Mouse (Mus musculus) CH12.LX (cell line): ENCODE results near the gene Exoc3l4.

Source experiments
- CTCF ChIP-seq, 2 experiments: IDR thresholded peaks in 1 of 2; conservative IDR thresholded peaks in 1 of 2; 2 replicates each; pipeline ENCODE4 v1.5.1; 2011 to 2012; ENCODE audit warnings: low read depth in 2 of 2, low read length in 2 of 2, improper control_type of control experiment in 1 of 2, inconsistent platforms in 1 of 2, mild to moderate bottlenecking in 1 of 2, moderate library complexity in 1 of 2
- EP300 ChIP-seq: IDR thresholded peaks from 2 replicates; pipeline ENCODE4 v1.6.1; 2011; ENCODE audit warnings: low read length, improper control_type of control experiment
- MYC ChIP-seq: IDR thresholded peaks from 2 replicates; pipeline ENCODE4 v1.6.1; 2011; ENCODE audit warnings: low read depth, mild to moderate bottlenecking, improper control_type of control experiment, low read length

DNA sequence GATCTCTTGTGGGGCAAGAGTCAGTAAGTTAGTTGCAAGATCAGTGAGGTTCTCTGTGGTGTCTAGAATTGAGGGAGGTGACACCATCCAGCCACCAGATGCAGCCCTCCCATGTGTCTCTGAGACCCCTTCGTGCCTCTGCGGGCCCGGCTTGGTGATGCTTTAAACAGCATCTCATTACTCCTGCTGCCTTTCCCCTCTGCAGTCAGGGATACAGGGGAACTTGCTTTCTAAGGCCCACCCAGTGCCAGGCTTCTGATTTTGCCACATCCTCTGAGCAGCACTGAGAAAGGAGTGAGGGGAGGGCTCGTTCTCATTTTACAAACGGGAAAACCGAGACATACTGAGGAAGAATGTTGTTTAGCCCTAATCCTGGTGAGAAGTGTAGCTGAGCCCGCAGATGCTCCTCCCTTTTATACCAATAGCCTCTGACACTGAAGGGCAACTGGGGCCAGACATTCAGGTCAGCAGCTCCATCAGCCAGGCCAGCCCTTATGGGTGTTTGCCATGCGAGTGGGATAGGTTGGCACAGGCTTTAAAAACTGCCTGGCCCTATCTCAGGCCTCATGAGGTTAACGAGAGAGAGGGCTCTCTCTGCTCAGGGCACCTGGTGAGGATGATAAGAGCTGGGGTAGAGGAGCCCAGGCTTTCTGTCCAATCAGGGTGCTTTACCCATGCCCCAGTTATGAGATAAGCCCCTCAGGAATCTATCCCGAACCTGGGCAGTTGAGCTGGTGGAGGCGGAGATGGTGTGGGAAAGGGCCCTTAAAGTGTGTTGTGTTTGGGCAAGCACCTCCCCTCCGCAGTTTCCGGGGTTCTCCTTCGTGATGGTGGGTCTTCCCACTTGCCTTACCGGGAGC lies 26.4 kb downstream of the Exoc3l4 start:
- TF ChIP-seq MYC, result no peak
- TF ChIP-seq CTCF (conservative IDR thresholded peaks at IDR 0.05 in 1 of 2, IDR thresholded peaks at IDR 0.05 in 1 of 2; ENCODE audit: low read depth in 2 of 2, low read length in 2 of 2), result no peak
- no peak for TF ChIP-seq EP300
